Mouse (Mus musculus) G1E-ER4 (cell line): Measurements from ENCODE around the gene Olfr39. TPM values are rescaled to one million over a fixed set of nuclear protein-coding genes. Genes with fewer than 3 reads are reported as not detected.

Experiments used
- GATA1 ChIP-seq: IDR thresholded peaks from one replicate; pipeline ENCODE4 v1.8.0; 2012; ENCODE audit warnings: low read length, inconsistent platforms
- polyA plus RNA-seq: library from polyadenylated mRNA; stranded (reverse); fragments of >175 nt; gene quantifications from 2 replicates; pipeline ENCODE4 v1.2.3, GENCODE M21; 2012

Olfr39 gene
- polyA plus RNA-seq = not detected in 2 replicates

GRCm38 (mm10) chr9:20282051-20282450, at the start of gene Olfr39:
Olfr39 (plus strand) TSS chr9:20282351.
- TF ChIP-seq GATA1 = no peak

DNA sequence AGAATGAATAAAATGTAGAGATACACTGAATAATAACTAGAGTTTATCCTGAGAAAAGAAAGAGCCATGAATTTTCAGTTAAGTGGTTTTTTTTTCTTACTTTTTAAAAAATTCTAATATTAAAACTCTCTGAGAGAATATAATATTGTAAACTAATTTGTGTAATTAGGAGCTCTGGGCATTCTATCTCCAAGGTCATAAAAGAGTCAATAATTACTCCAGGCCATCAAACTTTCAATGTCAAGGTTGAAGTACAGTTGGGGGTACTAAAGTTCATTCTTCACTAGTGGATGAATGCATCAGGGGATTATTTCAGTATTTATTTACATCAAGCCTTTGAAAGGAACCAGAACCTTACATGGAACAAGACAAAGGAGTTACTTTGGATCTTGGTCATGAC, 45.3 kb upstream of the Olfr39 start, which contains the start of gene Olfr872:
TSS of gene Olfr872 (plus strand) at position 301 of the 400 bp plus-strand sequence.
- TF ChIP-seq GATA1 = no peak

DNA sequence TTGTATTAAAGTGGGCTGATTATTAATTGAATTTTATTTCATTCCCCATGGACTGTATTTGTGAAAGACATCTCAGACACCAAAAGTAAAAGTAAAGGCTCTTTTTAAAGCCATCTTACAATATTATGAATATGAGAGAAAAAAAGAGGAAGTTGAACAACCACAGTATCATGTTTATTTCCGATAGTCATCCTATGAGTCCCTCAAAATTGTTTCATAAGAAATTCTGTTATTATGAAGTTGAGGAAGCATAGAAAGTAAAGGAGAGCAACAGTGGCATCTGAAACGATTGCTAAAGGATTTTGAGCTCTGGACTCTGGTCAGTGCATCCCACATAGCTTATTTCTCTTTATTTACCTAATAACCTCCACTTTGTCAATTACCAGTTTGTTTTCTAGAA, 44.8 kb upstream of the Olfr39 start:
- no peak for TF ChIP-seq GATA1

DNA sequence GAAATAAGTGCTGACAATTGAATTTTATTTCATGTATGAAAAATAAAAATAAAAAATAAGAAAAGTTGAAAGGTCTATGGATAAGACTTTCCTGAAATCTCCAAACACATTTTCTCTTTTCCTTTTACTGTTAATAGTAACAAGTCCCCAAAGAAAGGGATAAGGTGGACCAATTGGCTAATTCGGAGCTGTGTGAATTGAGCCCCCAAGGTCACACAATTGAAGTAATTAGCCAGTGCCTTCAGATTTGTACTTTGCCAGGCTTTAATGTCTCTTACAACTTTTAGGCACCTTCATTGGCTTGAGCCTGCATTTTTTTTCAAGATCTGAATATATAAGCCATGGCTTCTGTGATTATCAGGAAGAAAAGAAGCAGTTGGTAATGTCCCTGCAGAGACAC, 16.1 kb downstream of the Olfr39 start, which contains the start of gene Olfr873:
TSS of gene Olfr873 (plus strand) at position 301 of the 400 bp plus-strand sequence.
- no peak for TF ChIP-seq GATA1

- TF ChIP-seq GATA1 = no peak
Measured at GRCm38 (mm10) chr9:20335994-20336393, 53.8 kb downstream of the Olfr39 start, which contains the start of gene Olfr18. Olfr18 (minus strand) TSS chr9:20336094.

Other genes with a start within 250 kb of the Olfr39 start
- not detected in 2 replicates for gene Olfr867, start 224.8 kb upstream of the Olfr39 start, polyA plus RNA-seq
- gene Olfr868, start 183.7 kb upstream of the Olfr39 start, polyA plus RNA-seq = not detected in 2 replicates
- gene Olfr869, start 153.3 kb upstream of the Olfr39 start, polyA plus RNA-seq = not detected in 2 replicates
- not detected in 2 replicates for gene Olfr870, start 108.3 kb upstream of the Olfr39 start, polyA plus RNA-seq
- not detected in 2 replicates for gene Olfr871, start 70.1 kb upstream of the Olfr39 start, polyA plus RNA-seq
- gene Olfr872, start 45.2 kb upstream of the Olfr39 start, polyA plus RNA-seq = not detected in 2 replicates
- not detected in 2 replicates for gene Olfr873, start 16.2 kb downstream of the Olfr39 start, polyA plus RNA-seq
- gene Olfr18, start 53.7 kb downstream of the Olfr39 start, polyA plus RNA-seq = not detected in 2 replicates
- gene Zfp560, start 102.8 kb downstream of the Olfr39 start, polyA plus RNA-seq = 1.3 and 2.6 TPM in 2 replicates
- gene Zfp26, start 177.8 kb downstream of the Olfr39 start, polyA plus RNA-seq = 0.11 and 0.18 TPM in 2 replicates
- 4.6 and 8.4 TPM in 2 replicates for gene Zfp426, start 210.4 kb downstream of the Olfr39 start, polyA plus RNA-seq
- gene Zfp266, start 239.1 kb downstream of the Olfr39 start, polyA plus RNA-seq = 0.79 and 0.90 TPM in 2 replicates